Mouse (Mus musculus): ENCODE measurements around the gene Sdhd.
"Not testable (repeated sequence)": the region's sequence is repeated elsewhere in the genome, so short reads cannot be mapped to it uniquely, and the experiment has no call there.

Gene Sdhd

GRCm38 (mm10) chr9:50603189-50603997 is at the start of gene Sdhd, which contains the start of gene Timm8b:
TSS of gene Sdhd (minus strand) at chr9:50603812.
TSS of gene Timm8b (plus strand) at chr9:50603910.
- DNase-seq (ENCODE audit: low read depth, low spot score), result peak; percentile 97

GRCm38 (mm10) chr9:50650503-50650902 is 46.9 kb upstream of the Sdhd start:
- DNase-seq (ENCODE audit: low read depth, low spot score), result no peak

GRCm38 (mm10) chr9:50646826-50647370 is 43.3 kb upstream of the Sdhd start:
- peak; percentile 85 for DNase-seq (ENCODE audit: low read depth, low spot score)

GRCm38 (mm10) chr9:50634270-50634669 is 30.7 kb upstream of the Sdhd start:
- DNase-seq (ENCODE audit: low read depth, low spot score), result no peak

- no peak for DNase-seq (ENCODE audit: low read depth, low spot score)
Measured at GRCm38 (mm10) chr9:50633059-50633458, 29.4 kb upstream of the Sdhd start.

- DNase-seq (ENCODE audit: low read depth, low spot score), result peak; percentile 10
Measured at GRCm38 (mm10) chr9:50632016-50632688, 28.5 kb upstream of the Sdhd start.

- DNase-seq (ENCODE audit: low read depth, low spot score), result not testable (repeated sequence)
Measured at GRCm38 (mm10) chr9:50630903-50631302, 27.3 kb upstream of the Sdhd start.

GRCm38 (mm10) chr9:50617794-50618330 is 14.2 kb upstream of the Sdhd start:
- DNase-seq (ENCODE audit: low read depth, low spot score), result no peak

GRCm38 (mm10) chr9:50616766-50617603 is 13.4 kb upstream of the Sdhd start, which contains the start of the genes Pih1d2 and Nkapd1:
TSS of gene Pih1d2 (plus strand) at chr9:50617321.
TSS of gene Nkapd1 (minus strand) at chr9:50617464.
- DNase-seq (ENCODE audit: low read depth, low spot score), result peak; percentile 93

- no peak for DNase-seq (ENCODE audit: low read depth, low spot score)
Measured at GRCm38 (mm10) chr9:50616161-50616560, 12.5 kb upstream of the Sdhd start.

- DNase-seq (ENCODE audit: low read depth, low spot score), result no peak
Measured at GRCm38 (mm10) chr9:50612115-50612514, 8.5 kb upstream of the Sdhd start.

- no peak for DNase-seq (ENCODE audit: low read depth, low spot score)
Measured at GRCm38 (mm10) chr9:50604338-50604737, 726 bp upstream of the Sdhd start.

- no peak for DNase-seq (ENCODE audit: low read depth, low spot score)
Measured at GRCm38 (mm10) chr9:50603998-50604324, 349 bp upstream of the Sdhd start.

GRCm38 (mm10) chr9:50602055-50602845 is 1.4 kb downstream of the Sdhd start:
- DNase-seq (ENCODE audit: low read depth, low spot score), result peak; percentile 60

GRCm38 (mm10) chr9:50601536-50601935 is 2.1 kb downstream of the Sdhd start:
- DNase-seq (ENCODE audit: low read depth, low spot score), result no peak

GRCm38 (mm10) chr9:50596973-50597372 is 6.6 kb downstream of the Sdhd start:
- DNase-seq (ENCODE audit: low read depth, low spot score), result no peak

GRCm38 (mm10) chr9:50594794-50595417 is 8.7 kb downstream of the Sdhd start:
- no peak for DNase-seq (ENCODE audit: low read depth, low spot score)

GRCm38 (mm10) chr9:50593544-50593943 is 10.1 kb downstream of the Sdhd start:
- DNase-seq (ENCODE audit: low read depth, low spot score), result peak; percentile 64

GRCm38 (mm10) chr9:50592955-50593354 is 10.7 kb downstream of the Sdhd start:
- DNase-seq (ENCODE audit: low read depth, low spot score), result no peak

GRCm38 (mm10) chr9:50590856-50591518 is 12.6 kb downstream of the Sdhd start:
- no peak for DNase-seq (ENCODE audit: low read depth, low spot score)
